Mouse (Mus musculus) limb, embryonic 11.5 days (tissue): ENCODE measurements around the gene Fry. TPM values are rescaled to one million over a fixed set of nuclear protein-coding genes. Genes with fewer than 3 reads are reported as not detected.

Source experiments
- ATAC-seq: fragments of 200-750 bp; cut with Nextera tagmentation; 2 replicates; pipeline ENCODE4 v1.8.0; 2017; ENCODE audit warnings: low read depth; ENCODE audit not compliant: insufficient number of reproducible peaks, low FRiP score, low TSS enrichment
- DNase-seq: peaks from one replicate; pipeline ENCODE4 v3.0.0-alpha.2; 2015; ENCODE audit warnings: low spot score
- H3K27ac ChIP-seq: fragments of 300-500 bp; sonication (generic); replicated peaks from 2 replicates; pipeline ENCODE4 v1.5.1; 2014; ENCODE audit warnings: low read depth, mild to moderate bottlenecking, low read length
- H3K27me3 ChIP-seq: fragments of 300-500 bp; sonication (generic); 2 replicates; pipeline ENCODE4 v1.6.1; 2014; ENCODE audit warnings: mild to moderate bottlenecking, low read length, mixed read lengths; ENCODE audit not compliant: control insufficient read depth, insufficient read depth
- H3K36me3 ChIP-seq: fragments of 300-500 bp; sonication (generic); 2 replicates; pipeline ENCODE4 v1.6.1; 2014; ENCODE audit warnings: mild to moderate bottlenecking, low read length, moderate library complexity, mixed read lengths; ENCODE audit not compliant: control insufficient read depth, insufficient read depth
- H3K4me1 ChIP-seq: fragments of 300-500 bp; sonication (generic); 2 replicates; pipeline ENCODE4 v1.6.1; 2014; ENCODE audit warnings: low read length, mixed read lengths; ENCODE audit not compliant: control insufficient read depth, insufficient read depth
- H3K4me2 ChIP-seq: fragments of 300-500 bp; sonication (generic); 2 replicates; pipeline ENCODE4 v1.6.1; 2014; ENCODE audit warnings: low read depth, mild to moderate bottlenecking, moderate library complexity; ENCODE audit not compliant: severe bottlenecking
- H3K4me3 ChIP-seq: fragments of 300-500 bp; sonication (generic); 2 replicates; pipeline ENCODE4 v1.5.1; 2014; ENCODE audit warnings: low read depth, low read length
- H3K9ac ChIP-seq: fragments of 300-500 bp; sonication (generic); 2 replicates; pipeline ENCODE4 v1.6.1; 2014; ENCODE audit warnings: mild to moderate bottlenecking, low read length
- H3K9me3 ChIP-seq: fragments of 300-500 bp; sonication (generic); 2 replicates; pipeline ENCODE4 v1.6.1; 2016; ENCODE audit warnings: low read length; ENCODE audit not compliant: control insufficient read depth
- WGBS: fragments of 180-500 bp; shearing (Covaris S2); extraction: QIAGEN DNeasy Blood & Tissue Kit; methylation state at CpG from one replicate; pipeline ENCODE4 v1.1.7; 2014; 5-methylcytosine and 5-hydroxymethylcytosine counted together
- polyA plus RNA-seq: library from polyadenylated mRNA; unstranded; fragments of >200 nt; fragmentation: Nextera tagmentation; extraction: Ambion mirVana; gene quantifications from 2 replicates; pipeline ENCODE4 v1.2.1, GENCODE M21; 2014

Fry gene
- polyA plus RNA-seq, 1 experiment from 2014 or later, result 5.2 TPM

DNA sequence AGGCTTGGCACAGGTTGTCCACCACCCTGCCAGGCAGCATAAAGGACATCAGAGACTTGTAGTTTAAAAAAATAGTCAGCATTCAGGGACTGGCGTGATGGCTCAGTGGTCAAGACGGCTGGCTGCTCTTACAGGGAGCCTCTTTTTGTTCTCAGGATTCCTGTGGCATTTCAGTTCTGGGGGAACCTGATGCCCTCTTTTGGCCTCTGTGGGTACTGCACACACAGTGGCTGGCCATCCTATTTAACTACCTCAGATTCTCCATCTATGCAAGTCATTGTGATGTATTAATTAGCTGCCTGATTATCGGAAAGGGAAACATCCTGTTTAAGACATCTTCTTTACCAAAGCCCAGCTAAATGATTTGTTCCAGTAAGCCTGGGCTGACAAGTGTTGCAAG lies 128.3 kb downstream of the Fry start:
- Histone ChIP-seq H3K36me3 (no peaks in the 10 kb centered on the region), H3K9ac (no peak overlapping the region), H3K27me3 (no peaks in the 10 kb centered on the region), H3K4me3 (no peak overlapping the region), H3K4me2 (no peak overlapping the region), H3K27ac (no peak overlapping the region), H3K4me1 (no peaks in the 10 kb centered on the region), H3K9me3 (no peaks in the 10 kb centered on the region)
- DNase-seq (no peak), ATAC-seq (no peak)
- WGBS, result 89% methylated on average over 3 of the region's 3 CpGs

DNA sequence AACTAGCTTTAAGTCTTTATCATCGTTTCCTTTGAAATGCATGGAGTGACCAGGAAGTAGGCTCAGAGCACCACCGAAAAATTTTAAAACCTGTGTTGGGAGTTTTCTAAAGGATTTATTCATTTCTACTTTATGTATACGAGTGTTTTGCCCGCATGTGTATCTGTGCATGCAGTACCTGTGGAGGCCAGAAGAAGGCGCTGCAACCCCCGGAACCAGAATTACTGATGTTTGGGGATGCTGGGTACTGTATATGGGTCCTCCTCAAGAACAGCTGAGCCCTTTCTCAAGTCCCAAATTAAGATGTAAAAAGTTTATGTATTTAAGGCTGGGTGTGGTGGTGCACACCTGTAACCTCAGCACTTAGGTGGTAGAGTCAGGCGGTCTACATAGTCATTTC lies 139.3 kb downstream of the Fry start:
- Histone ChIP-seq H3K9ac (no peak overlapping the region), H3K4me3 (no peak overlapping the region), H3K27ac (no peak overlapping the region), H3K36me3 (no peaks in the 10 kb centered on the region), H3K4me1 (peaks cover 5% of the 10 kb centered on the region; the same call in 1 of the 2 replicates), H3K4me2 (no peak overlapping the region), H3K9me3 (no peaks in the 10 kb centered on the region), H3K27me3 (no peaks in the 10 kb centered on the region)
- ATAC-seq (no peak), DNase-seq (no peak)
- 79% methylated on average over 7 of the region's 7 CpGs for WGBS

- Histone ChIP-seq H3K27me3 (no peaks in the 10 kb centered on the region), H3K9ac (peak overlapping the region; percentile 47), H3K4me2 (peak overlapping the region; percentile 75), H3K9me3 (no peaks in the 10 kb centered on the region), H3K27ac (no peak overlapping the region), H3K4me1 (peaks cover 5% of the 10 kb centered on the region; the same call in 1 of the 2 replicates), H3K36me3 (no peaks in the 10 kb centered on the region), H3K4me3 (peak overlapping the region; percentile 31)
- DNase-seq (peak; percentile 71), ATAC-seq (peak; percentile 78)
- 3% methylated on average over 27 of the region's 29 CpGs for WGBS
Observed at GRCm38 (mm10) chr5:150259191-150260053, 141.0 kb downstream of the Fry start.

GRCm38 (mm10) chr5:150260054-150260386 lies 141.6 kb downstream of the Fry start:
- 27% methylated on average over 9 of the region's 9 CpGs for WGBS
- no peak for ATAC-seq

DNA sequence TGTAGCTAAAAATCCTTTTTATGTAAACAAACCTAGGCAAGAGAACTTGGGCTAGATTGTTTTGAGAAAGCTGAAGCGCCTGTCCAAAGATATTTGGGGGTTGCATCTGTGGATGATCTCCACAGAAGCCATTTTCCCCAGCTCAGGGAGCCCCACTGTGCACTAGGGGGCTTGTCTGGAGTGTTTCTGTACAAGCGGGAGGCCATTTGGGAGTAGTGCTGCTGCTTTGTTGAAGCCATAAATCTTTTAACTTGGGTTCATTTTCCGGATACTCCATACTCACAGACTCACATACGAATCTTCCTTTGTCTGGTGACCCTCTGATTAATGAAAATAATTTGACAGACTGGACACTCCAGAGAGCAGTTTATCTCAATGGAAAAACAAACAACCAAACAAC lies 142.9 kb downstream of the Fry start:
- no peak overlapping the region for H3K9ac ChIP-seq
- H3K4me2 ChIP-seq, result no peak overlapping the region
- H3K36me3 ChIP-seq, result no peaks in the 10 kb centered on the region
- 47% methylated on average over 4 of the region's 4 CpGs for WGBS
- H3K9me3 ChIP-seq, result no peaks in the 10 kb centered on the region
- no peaks in the 10 kb centered on the region for H3K27me3 ChIP-seq
- no peak for ATAC-seq
- H3K27ac ChIP-seq, result no peak overlapping the region
- peaks cover 5% of the 10 kb centered on the region; the same call in 1 of the 2 replicates for H3K4me1 ChIP-seq
- DNase-seq, result no peak
- no peak overlapping the region for H3K4me3 ChIP-seq

More at GRCm38 (mm10) chr5:150260054-150260386, 141.6 kb downstream of the Fry start:
- H3K4me1 ChIP-seq, result peaks cover 5% of the 10 kb centered on the region; the same call in 1 of the 2 replicates
- no peaks in the 10 kb centered on the region for H3K36me3 ChIP-seq
- no peaks in the 10 kb centered on the region for H3K9me3 ChIP-seq
- H3K4me3 ChIP-seq, result peak overlapping the region; percentile 31
- no peak overlapping the region for H3K9ac ChIP-seq
- no peak overlapping the region for H3K27ac ChIP-seq
- peak overlapping the region; percentile 75 for H3K4me2 ChIP-seq
- no peaks in the 10 kb centered on the region for H3K27me3 ChIP-seq
- no peak for DNase-seq

- DNase-seq (peak; percentile 31), ATAC-seq (no peak)
- Histone ChIP-seq H3K9ac (no peak overlapping the region), H3K9me3 (no peaks in the 10 kb centered on the region), H3K4me3 (no peak overlapping the region), H3K4me1 (peaks cover 5% of the 10 kb centered on the region; the same call in 1 of the 2 replicates), H3K4me2 (no peak overlapping the region), H3K27ac (no peak overlapping the region), H3K27me3 (no peaks in the 10 kb centered on the region), H3K36me3 (no peaks in the 10 kb centered on the region)
- WGBS, result 73% methylated on average over 16 of the region's 16 CpGs
Observed at GRCm38 (mm10) chr5:150262046-150262716, 143.7 kb downstream of the Fry start.

GRCm38 (mm10) chr5:150262717-150263103 lies 144.3 kb downstream of the Fry start:
- Histone ChIP-seq H3K36me3 (no peaks in the 10 kb centered on the region), H3K27me3 (no peaks in the 10 kb centered on the region), H3K27ac (no peak overlapping the region), H3K9ac (no peak overlapping the region), H3K4me1 (peaks cover 5% of the 10 kb centered on the region; the same call in 1 of the 2 replicates), H3K4me2 (no peak overlapping the region), H3K4me3 (no peak overlapping the region), H3K9me3 (no peaks in the 10 kb centered on the region)
- no peak for DNase-seq
- no peak for ATAC-seq
- 51% methylated on average over 5 of the region's 5 CpGs for WGBS

DNA sequence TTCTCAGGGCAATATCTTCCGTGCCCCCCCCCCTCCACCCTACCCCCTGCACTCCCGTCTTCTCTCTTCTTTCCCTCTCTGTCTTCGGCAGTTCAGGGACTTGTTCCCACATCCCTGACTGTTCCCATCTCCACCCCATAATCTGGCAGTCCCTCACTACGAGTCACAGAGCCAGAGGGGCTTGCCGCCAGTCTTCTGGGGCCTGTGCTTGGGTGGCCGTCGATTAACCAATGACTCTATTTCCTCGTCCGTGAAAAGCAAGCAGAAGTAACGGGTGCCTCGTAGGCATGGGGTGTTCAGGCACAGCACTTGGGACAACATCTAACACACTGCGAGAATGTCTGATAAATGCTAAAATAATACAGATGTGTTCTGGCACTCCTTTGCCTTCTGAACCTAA lies 144.7 kb downstream of the Fry start:
- H3K4me2 ChIP-seq, result no peak overlapping the region
- H3K9ac ChIP-seq, result no peak overlapping the region
- DNase-seq (no peak), ATAC-seq (no peak)
- H3K27ac ChIP-seq, result no peak overlapping the region
- no peaks in the 10 kb centered on the region for H3K9me3 ChIP-seq
- H3K36me3 ChIP-seq, result no peaks in the 10 kb centered on the region
- no peaks in the 10 kb centered on the region for H3K27me3 ChIP-seq
- WGBS, result 77% methylated on average over 12 of the region's 12 CpGs
- no peak overlapping the region for H3K4me3 ChIP-seq
- peaks cover 5% of the 10 kb centered on the region; the same call in 1 of the 2 replicates for H3K4me1 ChIP-seq
